Mouse (Mus musculus) liver, embryonic 14.5 days (tissue): ENCODE results near the gene Tmc1. TPM values are rescaled to one million over a fixed set of nuclear protein-coding genes. Genes with fewer than 3 reads are reported as not detected.

Experiments used
- ATAC-seq: fragments of 200-750 bp; cut with Nextera tagmentation; 2 replicates; pipeline ENCODE4 v1.8.0; 2017; ENCODE audit warnings: moderate number of reproducible peaks, mild to moderate bottlenecking, moderate library complexity; ENCODE audit not compliant: insufficient read depth
- DNase-seq, 3 experiments: peaks; one replicate each; pipeline ENCODE4 v3.0.0-alpha.2; 2012 to 2013; ENCODE audit warnings: low read depth in 3 of 3, low spot score in 3 of 3
- H3K27ac ChIP-seq: fragments of 300-500 bp; sonication (generic); 2 replicates; pipeline ENCODE4 v1.5.1; 2014; ENCODE audit warnings: moderate library complexity, mild to moderate bottlenecking, control low read depth, inconsistent platforms
- H3K27me3 ChIP-seq: fragments of 300-500 bp; sonication (generic); 2 replicates; pipeline ENCODE4 v1.6.1; 2014; ENCODE audit warnings: mild to moderate bottlenecking, low read length, moderate library complexity; ENCODE audit not compliant: control insufficient read depth, insufficient read depth
- H3K36me3 ChIP-seq: fragments of 300-500 bp; sonication (generic); replicated peaks from 2 replicates; pipeline ENCODE4 v1.6.1; 2014; ENCODE audit warnings: low read depth; ENCODE audit not compliant: control insufficient read depth, insufficient read depth
- H3K4me1 ChIP-seq, 2 experiments: fragments of 200-500 bp in 1 of 2; fragments of 300-500 bp in 1 of 2; sonication (generic) in 1 of 2; replicated peaks; 2 replicates each; pipeline ENCODE4 v1.6.1; 2012 to 2014; ENCODE audit warnings: antibody characterized with exemption in 1 of 2, inconsistent platforms in 1 of 2, low read length in 1 of 2; ENCODE audit not compliant: control insufficient read depth in 2 of 2, insufficient read depth in 2 of 2
- H3K4me2 ChIP-seq: fragments of 300-500 bp; sonication (generic); 2 replicates; pipeline ENCODE4 v1.6.1; 2014; ENCODE audit warnings: low read depth, mild to moderate bottlenecking, control low read depth, moderate library complexity
- H3K4me3 ChIP-seq, 2 experiments: fragments of 200-500 bp in 1 of 2; fragments of 300-500 bp in 1 of 2; sonication (generic) in 1 of 2; 2 replicates each; pipeline ENCODE4 v1.5.1; 2012 to 2014; ENCODE audit warnings: low read depth in 2 of 2, low read length in 2 of 2, mild to moderate bottlenecking in 2 of 2, control low read depth in 1 of 2, inconsistent platforms in 1 of 2, moderate library complexity in 1 of 2; ENCODE audit not compliant: insufficient read depth in 1 of 2
- H3K9ac ChIP-seq: fragments of 300-500 bp; sonication (generic); replicated peaks from 2 replicates; pipeline ENCODE4 v1.6.1; 2014; ENCODE audit warnings: mild to moderate bottlenecking, control low read depth, moderate library complexity
- H3K9me3 ChIP-seq: fragments of 300-500 bp; sonication (generic); 2 replicates; pipeline ENCODE4 v1.6.1; 2016; ENCODE audit warnings: low read length, mixed read lengths; ENCODE audit not compliant: control insufficient read depth
- CTCF ChIP-seq: IDR thresholded peaks from 2 replicates; pipeline ENCODE4 v1.5.1; 2016; ENCODE audit warnings: antibody characterized with exemption, low read depth, control low read depth
- EP300 ChIP-seq: IDR thresholded peaks from 2 replicates; pipeline ENCODE4 v1.6.1; 2016; ENCODE audit warnings: antibody characterized with exemption, low read depth
- WGBS: fragments of 180-500 bp; shearing (Covaris S2); extraction: QIAGEN DNeasy Blood & Tissue Kit; methylation state at CpG from one replicate; pipeline ENCODE4 v1.1.7; 2014; ENCODE audit not compliant: insufficient replicate concordance; 5-methylcytosine and 5-hydroxymethylcytosine counted together
- polyA plus RNA-seq, 2 experiments: library from polyadenylated mRNA; depleted of rRNA in 1 of 2; stranded (reverse) in 1 of 2; unstranded in 1 of 2; fragments of >200 nt; fragmentation: Nextera tagmentation in 1 of 2; extraction: Ambion mirVana in 1 of 2; gene quantifications; 2 replicates each; pipeline versions ENCODE4 v1.2.1 to v1.2.3; 2012 to 2014

Tmc1 gene
- polyA plus RNA-seq, 2 experiments = 0.04 TPM; not detected in 1

DNA sequence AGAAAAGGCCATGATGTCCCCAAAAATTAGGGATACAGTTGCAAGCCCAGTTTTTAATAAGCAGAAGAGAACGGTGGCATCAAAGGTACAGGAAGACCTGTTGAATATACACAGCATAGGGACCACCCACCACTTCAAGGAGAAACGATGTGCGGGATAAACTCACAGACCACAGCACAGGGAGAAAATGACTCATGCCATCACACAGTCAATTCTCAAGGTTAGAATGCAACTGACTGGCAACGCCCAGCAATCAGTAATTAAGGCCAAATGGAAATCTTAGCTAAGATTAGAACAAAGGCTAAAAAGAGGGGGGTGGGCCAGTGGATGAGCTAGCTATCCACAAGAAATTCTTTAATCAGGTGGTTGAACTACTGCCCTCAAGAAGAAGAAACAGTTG lies 9.6 kb downstream of the Tmc1 start:
- Histone ChIP-seq H3K27me3 (no peaks in the 10 kb centered on the region), H3K36me3 (no peaks in the 10 kb centered on the region), H3K9ac (no peak overlapping the region), H3K4me3 (no peak overlapping the region), H3K27ac (no peak overlapping the region), H3K9me3 (no peaks in the 10 kb centered on the region), H3K4me1 (no peaks in the 10 kb centered on the region), H3K4me2 (no peak overlapping the region)
- no peak for ATAC-seq
- DNase-seq = no peak
- no peak for TF ChIP-seq CTCF
- 58% methylated on average over 4 of the region's 4 CpGs for WGBS

DNA sequence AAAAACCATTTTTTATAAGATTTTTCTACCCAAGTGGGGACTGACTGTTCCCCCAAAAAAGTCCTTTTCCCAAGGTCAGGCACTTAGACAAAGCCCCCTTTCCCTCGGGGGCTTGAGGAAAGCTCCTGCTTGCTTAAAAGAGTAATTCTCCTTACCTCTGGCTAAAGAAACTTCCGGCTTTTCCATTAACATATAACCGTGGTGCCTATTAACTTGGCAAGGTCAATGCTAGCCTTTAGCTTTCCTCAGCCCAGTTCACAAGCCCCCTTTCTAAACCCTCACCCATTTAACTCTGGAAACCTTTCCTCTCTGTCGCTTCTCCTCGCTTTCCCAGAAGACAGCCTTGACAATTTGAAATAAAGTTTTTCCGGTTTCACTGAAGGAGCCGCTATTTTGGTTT lies 29.7 kb downstream of the Tmc1 start:
- Histone ChIP-seq H3K9ac (no peak overlapping the region), H3K36me3 (no peaks in the 10 kb centered on the region), H3K27ac (no peak overlapping the region), H3K4me2 (no peak overlapping the region), H3K4me1 (no peaks in the 10 kb centered on the region), H3K27me3 (no peaks in the 10 kb centered on the region), H3K4me3 (no peak overlapping the region), H3K9me3 (no peaks in the 10 kb centered on the region)
- no peak for TF ChIP-seq CTCF
- TF ChIP-seq EP300 = no peak
- no peak for ATAC-seq
- 52% methylated on average over 7 of the region's 7 CpGs for WGBS
- no peak for DNase-seq

DNA sequence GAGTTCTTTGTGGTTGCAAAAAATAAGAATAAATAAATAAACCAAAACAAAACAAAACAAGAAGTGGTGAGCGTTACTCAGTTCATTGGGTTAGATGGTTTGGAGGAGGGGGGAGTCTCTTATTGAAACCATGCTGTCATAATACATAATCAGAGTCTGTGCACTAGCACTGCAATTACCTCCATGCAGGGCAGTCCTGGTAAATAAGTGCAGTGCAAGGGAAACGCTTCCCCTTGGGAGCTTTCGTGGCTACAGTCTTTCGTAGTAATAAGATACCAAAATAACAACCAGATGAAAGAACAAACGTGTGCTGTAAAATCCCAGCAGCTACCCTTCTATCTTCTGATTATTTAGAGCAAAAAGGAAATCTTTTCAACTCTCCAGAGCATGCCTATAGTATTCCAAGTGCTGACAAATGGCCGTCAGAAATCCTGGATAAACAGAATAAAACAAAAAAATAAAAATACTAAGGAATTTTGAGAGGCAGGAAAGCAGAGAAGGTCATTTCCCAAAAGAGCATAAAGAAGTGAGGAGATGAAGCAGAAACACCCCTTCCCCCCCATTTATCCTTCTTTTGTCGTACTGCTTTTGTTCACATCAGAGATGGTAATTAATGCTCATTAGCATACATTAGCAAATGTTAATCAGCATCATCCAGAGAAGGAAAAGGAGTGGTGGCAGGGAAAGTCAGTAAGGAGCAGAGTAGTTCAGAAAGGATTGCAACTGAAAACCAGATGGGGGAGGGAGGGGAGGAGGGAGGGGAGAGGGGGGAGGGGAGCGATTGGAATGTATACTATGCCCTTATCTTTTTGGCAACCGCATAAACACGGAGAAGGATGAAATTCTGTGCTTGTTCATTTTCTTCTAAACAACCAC lies 30.4 kb downstream of the Tmc1 start:
- TF ChIP-seq EP300 (no peak), CTCF (no peak)

DNA sequence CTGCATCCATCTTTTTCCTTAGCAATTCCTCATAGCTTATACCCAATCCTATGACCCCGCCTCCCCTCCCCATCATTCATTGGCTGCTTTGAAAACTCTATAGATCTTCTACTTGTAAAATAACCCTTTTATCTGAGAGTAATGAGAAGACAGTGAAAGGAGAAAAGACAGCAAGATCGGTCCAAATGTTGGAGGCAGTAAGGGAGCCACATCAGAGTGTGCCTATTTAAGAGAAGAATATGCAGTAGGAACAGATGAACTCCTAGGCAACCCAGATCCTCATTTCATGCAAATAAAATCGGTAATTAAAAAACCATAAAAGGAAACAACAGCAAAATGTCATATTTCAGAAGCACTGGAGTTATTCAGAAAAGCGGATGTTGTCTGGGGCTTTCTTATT lies 35.8 kb downstream of the Tmc1 start:
- no peak for ATAC-seq
- TF ChIP-seq EP300 (no peak), CTCF (no peak)
- WGBS = 52% methylated on average over 4 of the region's 4 CpGs

More for the DNA sequence above, 30.4 kb downstream of the Tmc1 start:
- Histone ChIP-seq H3K4me1 (no peaks in the 10 kb centered on the region), H3K9ac (no peak overlapping the region), H3K4me2 (no peak overlapping the region), H3K9me3 (no peaks in the 10 kb centered on the region), H3K4me3 (no peak overlapping the region), H3K36me3 (no peaks in the 10 kb centered on the region), H3K27me3 (no peaks in the 10 kb centered on the region), H3K27ac (no peak overlapping the region)
- DNase-seq = no peak
- WGBS = 35% methylated on average over 10 of the region's 10 CpGs
- ATAC-seq = no peak

DNA sequence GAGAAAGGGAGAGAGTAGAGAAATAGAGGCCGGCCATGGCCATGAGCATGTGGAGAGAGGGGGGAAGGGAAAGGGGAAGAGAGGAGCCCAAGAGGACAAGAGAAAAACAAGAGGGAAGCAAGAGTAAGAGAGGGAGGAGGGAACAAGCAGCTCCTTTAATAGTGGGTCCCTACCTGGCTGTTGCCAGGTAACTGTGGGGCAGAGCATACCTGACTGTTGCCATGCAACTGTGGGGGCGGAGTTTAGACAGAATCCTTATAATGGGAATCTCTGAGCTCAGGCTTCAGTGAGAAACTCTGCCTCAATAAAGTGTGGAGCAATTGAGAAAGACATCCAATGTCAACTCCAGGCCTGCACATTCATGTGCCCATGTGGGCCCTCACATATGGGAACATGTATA lies 38.9 kb downstream of the Tmc1 start:
- ATAC-seq = no peak

More for the DNA sequence above, 35.8 kb downstream of the Tmc1 start:
- H3K4me2 ChIP-seq = no peak overlapping the region
- no peaks in the 10 kb centered on the region for H3K36me3 ChIP-seq
- H3K4me3 ChIP-seq = no peak overlapping the region
- no peak overlapping the region for H3K27ac ChIP-seq
- no peaks in the 10 kb centered on the region for H3K9me3 ChIP-seq
- DNase-seq = no peak
- no peak overlapping the region for H3K9ac ChIP-seq
- H3K4me1 ChIP-seq = no peaks in the 10 kb centered on the region
- no peaks in the 10 kb centered on the region for H3K27me3 ChIP-seq

More for the DNA sequence above, 38.9 kb downstream of the Tmc1 start:
- H3K27ac ChIP-seq = no peak overlapping the region
- no peak overlapping the region for H3K4me3 ChIP-seq
- no peaks in the 10 kb centered on the region for H3K36me3 ChIP-seq
- H3K9ac ChIP-seq = no peak overlapping the region
- H3K9me3 ChIP-seq = no peaks in the 10 kb centered on the region
- no peak for DNase-seq
- H3K4me1 ChIP-seq = no peaks in the 10 kb centered on the region
- whole genome bisulfite sequencing = 63% methylated on average over 2 of the region's 2 CpGs
- TF ChIP-seq CTCF (no peak), EP300 (no peak)
- H3K27me3 ChIP-seq = no peaks in the 10 kb centered on the region
- no peak overlapping the region for H3K4me2 ChIP-seq
